Mouse (Mus musculus) layer of hippocampus, adult 2 months (tissue): Measurements from ENCODE around the gene Glt28d2. TPM values are rescaled to one million over a fixed set of nuclear protein-coding genes. Genes with fewer than 3 reads are reported as not detected.

ENCODE experiments used
- DNase-seq, 2 experiments: peaks; one replicate each; pipeline ENCODE4 v3.0.0; 2022; ENCODE audit warnings: low spot score in 2 of 2
- H3K27ac ChIP-seq: fragments of 200-600 bp; 2 replicates; pipeline ENCODE4 v1.8.1; 2022
- H3K4me3 ChIP-seq: fragments of 200-600 bp; 2 replicates; pipeline ENCODE4 v1.8.1; 2022; ENCODE audit warnings: mild to moderate bottlenecking
- CTCF ChIP-seq: fragments of 200-600 bp; conservative IDR thresholded peaks from 2 replicates; pipeline ENCODE4 v1.8.1; 2022; ENCODE audit warnings: antibody characterized with exemption, mild to moderate bottlenecking, moderate library complexity
- total RNA-seq, 2 experiments: library from RNA; stranded (reverse); gene quantifications; 2 replicates each; pipeline ENCODE4 v1.2.3; 2021

Gene Glt28d2
- total RNA-seq, 2 experiments from 2014 or later, result 0.13 to 0.22 TPM

DNA sequence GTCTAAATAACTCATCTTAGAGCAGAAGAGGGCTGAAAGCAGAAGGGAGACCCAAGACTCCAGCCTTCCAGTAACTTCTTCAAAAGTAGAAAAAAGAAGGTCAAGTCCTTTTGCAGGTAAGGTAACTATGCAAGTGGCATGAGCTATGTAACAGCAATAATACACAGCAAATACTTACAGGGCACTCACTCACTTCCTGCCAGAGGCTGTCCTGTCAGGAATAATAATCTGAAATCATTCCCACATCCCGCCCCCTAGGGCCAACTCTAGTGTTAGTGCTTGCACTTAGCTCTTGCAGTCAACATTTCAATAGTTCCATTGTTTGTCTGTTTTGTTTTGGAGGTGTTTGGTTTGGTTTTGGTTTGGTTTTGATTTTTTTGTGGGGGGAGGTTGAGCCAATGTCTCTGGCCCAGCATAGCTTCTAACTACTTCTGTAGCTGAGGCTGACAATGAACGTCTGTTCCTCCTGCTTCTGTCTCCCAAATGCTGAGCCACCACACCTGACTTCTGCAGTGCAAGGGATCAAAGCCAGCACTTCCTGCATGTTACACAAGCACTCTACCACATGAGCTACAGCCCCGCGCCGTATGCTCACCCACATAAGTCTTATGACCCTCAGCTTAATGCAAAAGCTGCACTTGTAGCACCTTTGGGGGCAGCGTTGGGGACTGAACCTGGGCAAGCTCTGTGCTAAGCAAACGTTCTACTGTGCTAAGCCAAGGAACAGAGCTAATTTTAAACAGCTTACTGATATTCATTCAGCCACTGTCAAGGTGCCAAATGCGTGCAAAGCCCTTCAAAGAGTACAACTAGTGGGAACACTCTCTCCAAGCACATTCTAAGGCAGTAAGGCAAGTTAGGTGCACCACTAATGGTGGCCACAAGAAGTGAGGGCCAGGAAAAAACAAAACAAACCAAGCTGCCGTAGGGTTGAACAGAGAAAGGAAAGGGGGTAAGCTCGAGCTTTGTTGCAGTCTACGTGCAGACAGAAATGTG lies 28.9 kb downstream of the Glt28d2 start:
- Histone ChIP-seq H3K27ac (no peak overlapping the region), H3K4me3 (no peak overlapping the region)
- DNase-seq, result no peak
- TF ChIP-seq CTCF, result no peak

DNA sequence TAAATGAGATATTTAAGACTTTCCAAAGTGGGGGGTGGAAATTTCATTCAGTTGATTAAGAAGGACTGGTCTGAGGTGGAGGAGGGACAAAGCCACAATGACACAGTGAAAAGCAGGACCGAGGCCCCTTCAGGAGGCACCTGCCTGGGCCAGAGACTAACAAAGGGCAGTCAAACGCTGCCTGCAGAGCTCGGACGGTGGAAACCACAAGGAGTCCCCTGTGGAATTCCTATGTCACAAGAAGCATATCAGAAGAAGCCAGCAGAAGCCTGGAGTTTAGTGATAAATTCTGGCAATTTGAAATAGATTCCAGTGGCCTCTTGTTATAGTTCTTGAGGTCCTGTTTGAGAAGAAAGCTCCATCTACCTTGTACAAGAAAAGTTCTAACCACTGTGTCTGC lies 30.2 kb downstream of the Glt28d2 start:
- TF ChIP-seq CTCF, result no peak
- H3K4me3 ChIP-seq, result no peak overlapping the region
- DNase-seq, result no peak
- no peak overlapping the region for H3K27ac ChIP-seq

DNA sequence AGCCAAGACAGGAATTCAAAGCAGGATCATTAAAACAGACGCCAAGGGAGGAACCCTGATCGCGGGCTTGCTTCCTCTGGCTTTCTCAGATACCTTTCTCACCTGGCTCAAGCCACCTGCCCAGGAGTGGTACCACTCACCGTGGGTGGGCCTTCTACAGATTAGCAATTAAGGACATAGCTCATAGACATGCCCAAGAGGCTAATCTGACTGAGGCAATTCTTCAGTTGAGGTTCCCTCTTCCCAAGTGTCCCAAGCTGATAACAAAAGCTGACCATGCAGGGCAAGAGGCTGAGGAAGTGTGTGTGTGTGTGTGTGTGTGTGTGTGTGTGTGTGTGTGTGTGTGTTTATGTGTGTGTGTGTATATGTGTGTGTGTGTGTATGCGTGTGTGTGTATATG lies 31.4 kb downstream of the Glt28d2 start:
- no peak overlapping the region for H3K27ac ChIP-seq
- DNase-seq, result no peak
- no peak for TF ChIP-seq CTCF
- no peak overlapping the region for H3K4me3 ChIP-seq

DNA sequence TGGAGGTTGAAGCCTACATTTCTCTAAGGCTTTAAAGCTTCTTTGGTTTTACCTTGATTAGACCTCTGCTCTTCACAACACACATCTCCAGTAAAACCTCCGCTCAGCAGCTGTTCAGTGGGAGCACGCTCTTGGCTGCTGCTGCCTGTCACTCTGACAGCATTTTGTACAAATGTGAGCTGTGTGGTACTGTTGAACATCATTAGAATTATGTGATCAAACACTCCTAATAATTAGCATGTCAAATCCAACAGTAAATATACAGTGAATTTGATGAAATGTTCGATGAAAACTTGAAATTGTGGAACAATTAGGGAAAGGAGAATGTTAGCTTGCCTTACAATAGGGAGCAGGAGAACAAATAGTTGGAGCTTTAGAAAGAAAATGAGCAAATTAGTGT lies 32.3 kb downstream of the Glt28d2 start:
- Histone ChIP-seq H3K27ac (no peak overlapping the region), H3K4me3 (no peak overlapping the region)
- DNase-seq, result no peak
- no peak for TF ChIP-seq CTCF

DNA sequence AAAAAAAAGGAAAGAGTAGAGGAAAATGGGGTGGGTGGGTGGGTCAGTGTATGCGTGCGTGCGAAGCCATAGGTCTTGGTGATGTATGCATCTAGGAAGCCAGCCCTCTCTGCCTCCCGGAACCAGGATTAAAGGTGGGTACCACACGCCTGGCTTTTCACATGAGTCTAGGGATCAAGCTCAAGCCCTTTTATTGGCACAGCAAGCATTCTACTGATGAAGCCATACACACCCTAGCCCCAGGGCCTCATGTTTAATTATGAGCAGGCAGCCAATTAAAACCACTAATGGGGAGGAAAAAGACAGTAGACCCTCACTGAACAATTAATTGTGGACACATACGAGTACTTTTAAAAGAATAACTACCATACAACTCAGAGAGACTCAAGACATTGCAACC lies 33.2 kb downstream of the Glt28d2 start:
- DNase-seq, result no peak
- Histone ChIP-seq H3K27ac (no peak overlapping the region), H3K4me3 (no peak overlapping the region)
- no peak for TF ChIP-seq CTCF

DNA sequence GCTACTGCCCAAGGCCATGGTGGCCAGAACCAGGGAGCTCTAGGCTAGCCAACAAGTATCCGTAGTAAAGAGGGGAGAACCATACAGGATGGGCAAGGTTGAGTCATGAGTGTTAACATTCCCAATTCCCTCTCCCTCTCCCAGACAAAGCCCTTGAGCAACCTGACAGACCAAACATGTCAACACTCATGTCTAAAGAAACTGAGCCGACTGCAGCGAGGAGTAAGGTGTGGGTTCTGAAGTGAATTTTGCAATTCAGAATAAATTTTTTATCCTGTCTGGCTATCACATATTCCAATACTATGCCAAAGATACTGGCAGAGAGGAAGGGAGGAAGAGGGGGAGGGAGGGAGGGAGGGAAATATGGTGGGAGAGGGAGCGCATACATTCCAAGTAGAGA lies 33.6 kb downstream of the Glt28d2 start:
- H3K4me3 ChIP-seq, result no peak overlapping the region
- no peak overlapping the region for H3K27ac ChIP-seq
- no peak for TF ChIP-seq CTCF
- no peak for DNase-seq

DNA sequence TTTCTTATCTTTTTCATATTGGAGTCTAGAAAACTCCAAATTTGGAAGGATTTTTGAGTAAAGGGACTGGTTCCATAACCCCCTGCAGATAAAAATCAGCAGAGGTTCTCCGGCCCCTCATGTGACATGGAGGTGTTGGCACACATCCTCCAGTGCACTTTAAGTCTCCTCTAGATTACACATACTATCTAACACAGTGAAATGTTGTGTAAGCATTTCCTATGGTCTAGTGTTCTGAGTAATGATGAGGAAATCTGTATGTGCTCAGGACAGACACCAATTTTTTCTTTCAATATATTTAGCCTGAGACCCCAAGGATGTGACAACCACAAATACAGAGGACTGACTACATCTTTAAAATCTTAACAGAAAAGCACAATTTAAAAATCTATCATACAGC lies 37.2 kb downstream of the Glt28d2 start:
- DNase-seq, result no peak
- no peak overlapping the region for H3K4me3 ChIP-seq
- no peak overlapping the region for H3K27ac ChIP-seq
- TF ChIP-seq CTCF, result no peak

DNA sequence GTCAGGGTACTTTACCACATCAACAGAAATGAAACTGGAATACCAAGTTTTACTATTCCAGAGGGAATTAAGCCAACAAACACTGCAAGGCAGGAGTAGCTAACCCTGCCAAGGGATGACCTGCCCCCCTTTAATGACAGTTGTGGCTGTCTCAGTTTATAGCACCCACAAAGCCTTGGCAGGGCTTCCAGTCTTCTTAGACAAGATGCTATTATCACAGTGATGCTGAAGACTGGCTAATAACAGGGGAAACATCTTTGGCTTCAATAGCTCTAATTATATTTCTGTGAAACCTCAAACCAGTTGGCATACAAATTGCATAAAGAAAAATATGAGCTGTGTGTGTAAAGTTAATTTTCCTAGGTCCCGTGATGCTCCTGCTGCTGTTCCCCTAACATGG lies 41.0 kb downstream of the Glt28d2 start:
- H3K27ac ChIP-seq, result no peak overlapping the region
- H3K4me3 ChIP-seq, result no peak overlapping the region
- DNase-seq, result no peak
- TF ChIP-seq CTCF, result no peak

DNA sequence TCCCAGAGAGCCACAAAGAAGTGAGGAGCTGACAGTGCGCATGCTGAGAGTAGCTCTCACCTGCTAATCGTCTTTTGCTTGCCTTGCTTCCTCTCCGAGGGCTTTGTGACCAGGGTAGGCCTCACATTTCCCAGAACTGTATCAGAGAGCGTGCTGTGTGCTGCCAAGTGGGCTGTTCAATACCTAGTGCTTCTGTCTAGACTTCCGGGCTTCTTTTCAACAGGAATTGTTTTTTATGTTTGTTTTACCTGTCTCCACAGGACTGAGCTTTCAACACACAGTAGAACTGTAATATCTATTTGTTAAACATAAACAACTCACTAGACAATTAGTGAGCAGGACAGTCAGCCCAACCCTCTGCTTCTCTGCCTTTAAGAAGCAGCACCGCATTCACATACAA lies 42.0 kb downstream of the Glt28d2 start:
- no peak overlapping the region for H3K27ac ChIP-seq
- no peak for TF ChIP-seq CTCF
- no peak overlapping the region for H3K4me3 ChIP-seq
- DNase-seq, result no peak

DNA sequence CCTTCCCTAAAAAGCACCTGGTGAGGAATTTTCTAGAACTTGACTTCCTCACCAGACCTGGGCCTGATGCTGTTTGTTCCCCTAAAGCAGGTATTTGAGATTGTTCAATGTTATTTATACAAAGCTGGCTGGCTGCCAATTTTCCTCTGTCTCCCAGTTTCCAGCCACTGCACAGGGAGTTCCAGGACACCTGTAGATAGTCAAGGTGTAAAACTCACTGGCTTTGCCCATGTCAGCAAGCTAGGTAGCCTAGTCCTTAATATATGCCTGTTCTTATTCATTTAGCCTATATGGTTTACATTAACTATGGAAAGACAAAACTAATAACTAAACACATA lies 44.5 kb downstream of the Glt28d2 start:
- no peak for DNase-seq
- Histone ChIP-seq H3K4me3 (no peak overlapping the region), H3K27ac (no peak overlapping the region)
- no peak for TF ChIP-seq CTCF

DNA sequence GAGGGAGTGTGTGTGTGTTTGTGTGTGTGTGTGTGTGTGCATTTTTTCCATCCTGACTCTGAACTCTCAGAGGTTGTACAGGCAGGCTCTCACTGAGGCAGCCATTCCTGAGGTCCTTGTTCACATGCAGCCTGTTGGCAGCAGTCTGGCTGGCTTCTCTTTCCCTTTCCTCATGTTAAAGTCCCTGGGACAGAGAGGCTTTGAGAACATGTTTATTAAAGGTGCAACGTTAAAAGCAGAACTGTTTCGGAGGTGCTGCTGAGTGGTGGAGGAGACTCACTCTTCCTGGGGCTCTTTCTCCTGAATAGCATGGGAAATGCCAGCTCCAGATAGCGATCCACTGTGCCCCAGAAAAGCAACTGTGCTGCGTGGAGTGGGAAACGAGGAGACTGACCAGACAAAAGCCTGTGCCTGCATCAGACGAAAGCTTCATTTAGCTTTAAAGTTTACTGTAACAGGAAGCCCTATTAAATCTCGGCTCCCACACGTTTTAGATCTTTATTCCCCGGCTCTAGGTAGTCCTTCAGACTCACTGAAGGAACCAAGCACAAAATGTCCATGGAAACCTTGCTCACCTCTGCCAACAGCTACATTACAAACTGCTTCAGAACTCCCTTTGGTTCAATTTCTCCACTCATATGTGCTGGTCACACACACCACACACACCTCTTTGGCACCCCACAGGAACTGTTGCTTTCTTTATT lies 45.0 kb downstream of the Glt28d2 start:
- no peak overlapping the region for H3K4me3 ChIP-seq
- DNase-seq, result no peak
- TF ChIP-seq CTCF, result no peak
- no peak overlapping the region for H3K27ac ChIP-seq

DNA sequence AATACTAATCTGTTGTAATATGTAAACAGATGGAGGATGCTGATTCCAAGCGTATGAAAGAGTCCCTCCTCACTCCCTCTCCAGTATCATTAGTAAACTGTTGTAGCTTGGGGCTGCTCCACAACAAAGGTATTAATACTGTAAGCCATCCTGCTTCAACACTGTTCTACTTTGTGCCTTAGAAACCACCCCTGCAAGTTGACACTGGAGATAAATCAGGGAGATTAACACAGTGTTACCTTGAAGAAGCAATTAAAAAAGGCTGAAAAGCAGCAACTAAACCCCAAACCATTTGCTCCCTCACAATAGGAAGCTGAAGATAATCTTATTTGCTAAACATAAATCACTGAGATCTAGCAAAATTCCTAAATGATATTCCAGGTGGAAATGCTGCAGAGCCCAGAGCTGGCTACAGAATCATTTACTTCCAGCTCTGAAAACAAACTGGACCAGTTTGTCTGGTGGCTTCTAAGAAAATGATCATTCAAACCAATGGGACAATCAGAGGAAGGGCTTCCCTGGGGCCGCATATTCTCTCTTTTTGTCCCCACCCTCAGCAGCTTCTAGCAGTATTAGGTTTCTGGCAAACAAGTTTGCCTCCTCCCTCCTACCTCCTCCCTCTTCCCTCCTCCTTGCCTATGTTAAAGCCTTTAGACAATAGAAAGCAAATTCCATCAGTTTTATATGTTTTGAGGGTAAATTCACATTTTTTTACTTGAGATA lies 45.7 kb downstream of the Glt28d2 start:
- no peak for DNase-seq
- no peak overlapping the region for H3K27ac ChIP-seq
- no peak for TF ChIP-seq CTCF
- no peak overlapping the region for H3K4me3 ChIP-seq

DNA sequence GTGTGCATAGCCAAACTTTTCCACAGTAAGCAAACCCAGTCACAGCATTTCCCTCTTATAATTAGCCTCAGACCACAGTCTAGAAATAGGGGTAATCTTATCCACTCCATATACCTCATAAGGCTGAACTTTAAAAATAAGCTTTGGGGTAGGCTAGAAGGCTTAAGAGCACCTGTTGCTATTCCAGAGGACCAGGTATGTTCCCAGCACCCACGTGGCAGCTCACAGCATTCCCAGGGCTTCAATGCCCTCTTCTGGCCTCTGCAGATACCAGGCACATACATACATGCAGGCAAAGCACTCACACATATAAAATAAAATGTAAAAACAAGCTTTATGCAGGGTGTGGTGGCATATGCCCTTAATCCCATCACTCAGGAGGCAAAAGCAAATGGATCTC lies 53.7 kb downstream of the Glt28d2 start:
- no peak overlapping the region for H3K4me3 ChIP-seq
- TF ChIP-seq CTCF, result no peak
- no peak for DNase-seq
- no peak overlapping the region for H3K27ac ChIP-seq
